Comparison of ENCODE assay signal across 20 mouse cellular contexts in genomic region chr8:117355111-117355831, GRCm38 (mm10).
DNase-seq lines count a peak whose midpoint lies in the region; ATAC-seq and TF ChIP-seq lines count a peak whose summit lies in the region.
"Had no signal": no experiment of that assay in that cellular context is flagged by ENCODE, and none has a peak within 500 bp of the region (broad histone marks: within the 10 kb centered on the region; RNA-seq: fewer than 3 reads in every experiment).

No protein-coding gene starts in this region.

- no peak for ATAC-seq in hindbrain, embryonic 13.5 days (ENCODE audit: low FRiP score)
- no peak for ATAC-seq in hindbrain, embryonic 14.5 days (ENCODE audit: low FRiP score)
- no peak for ATAC-seq in hindbrain, postnatal 0 days
- ATAC-seq: forebrain, embryonic 16.5 days; lung, postnatal 0 days had no signal

- no peak for TF ChIP-seq POLR2A in liver, adult 2 months (IDR thresholded peaks at IDR 0.05; ENCODE audit: extremely low read depth, insufficient read depth, low read length)

- no peaks in the 10 kb centered on the region for H3K36me3 ChIP-seq in hindbrain, embryonic 13.5 days
- no peaks in the 10 kb centered on the region for H3K36me3 ChIP-seq in hindbrain, embryonic 14.5 days (replicated peaks; ENCODE audit: control insufficient read depth, insufficient read depth)
- H3K36me3 ChIP-seq in liver, adult 2 months (ENCODE audit: control insufficient read depth, insufficient read depth, low read length) = no peaks in the 10 kb centered on the region
- no peaks in the 10 kb centered on the region for H3K36me3 ChIP-seq in hindbrain, postnatal 0 days (ENCODE audit: insufficient read depth, low read length)
- H3K36me3 ChIP-seq: heart, embryonic 12.5 days had no signal

- no peak for DNase-seq in hindbrain, embryonic 14.5 days (ENCODE audit: low spot score)
- peak; percentile 96 for DNase-seq in liver, adult 2 months (ENCODE audit: extremely low read depth, low read depth, low spot score)
- DNase-seq in liver = no peak
- peak; percentile 68 for DNase-seq in brain, adult 2 months (ENCODE audit: low read depth, low spot score)
- DNase-seq in hindbrain, postnatal 0 days (ENCODE audit: low spot score) = peak; percentile 58
- DNase-seq in heart, adult 18-20 months = no peak
- DNase-seq in embryo, embryonic 11 days = no peak
- DNase-seq: cerebellum, adult 8-10 months; gastrocnemius, adult 2 months; kidney, postnatal 25 days; right cerebral cortex, adult 18-20 months; thymus, postnatal 14 days had no signal

- WGBS in hindbrain, embryonic 13.5 days = 70% methylated on average over 12 of the region's 12 CpGs
- WGBS in hindbrain, embryonic 14.5 days = 74% methylated on average over 12 of the region's 12 CpGs
- WGBS in liver, adult 2 months = 24% methylated on average over 12 of the region's 12 CpGs
- 62% methylated on average over 12 of the region's 12 CpGs for WGBS in hindbrain, postnatal 0 days

- peaks cover 64% of the 10 kb centered on the region for H3K79me2 ChIP-seq in liver, adult 2 months (ENCODE audit: control insufficient read depth, insufficient read depth, low read length)

- no peak overlapping the region for H3K4me3 ChIP-seq in hindbrain, embryonic 13.5 days
- H3K4me3 ChIP-seq in hindbrain, embryonic 14.5 days (replicated peaks; ENCODE audit: low read length) = no peak overlapping the region
- no peak overlapping the region for H3K4me3 ChIP-seq in liver, adult 2 months (ENCODE audit: insufficient read depth, low read depth, low read length)
- H3K4me3 ChIP-seq in hindbrain, postnatal 0 days (ENCODE audit: low read length) = no peak overlapping the region
- H3K4me3 ChIP-seq: embryonic facial prominence, embryonic 10.5 days; gastrocnemius, adult 2 months; heart, embryonic 12.5 days; limb, embryonic 10.5 days; liver, embryonic 15.5 days had no signal

- H3K4me2 ChIP-seq in hindbrain, embryonic 13.5 days = no peak overlapping the region
- H3K4me2 ChIP-seq in hindbrain, embryonic 14.5 days (replicated peaks) = no peak overlapping the region
- H3K4me2 ChIP-seq in hindbrain, postnatal 0 days (ENCODE audit: low read depth, low read length) = no peak overlapping the region
- H3K4me2 ChIP-seq: heart, embryonic 12.5 days; liver, embryonic 15.5 days had no signal

- no peak overlapping the region for H3K9ac ChIP-seq in hindbrain, embryonic 13.5 days
- H3K9ac ChIP-seq in hindbrain, embryonic 14.5 days = no peak overlapping the region
- no peak overlapping the region for H3K9ac ChIP-seq in liver, adult 2 months (ENCODE audit: low read depth, low read length)
- H3K9ac ChIP-seq in hindbrain, postnatal 0 days (replicated peaks; ENCODE audit: low read length) = no peak overlapping the region
- H3K9ac ChIP-seq: heart, embryonic 12.5 days; liver, embryonic 15.5 days had no signal

- 0 out of 2 replicates have a peak overlapping the region, but pooled peaks have one; percentile 23 for H3K27ac ChIP-seq in hindbrain, embryonic 13.5 days
- H3K27ac ChIP-seq in hindbrain, embryonic 14.5 days = no peak overlapping the region
- H3K27ac ChIP-seq in liver, adult 2 months (replicated peaks; ENCODE audit: insufficient read depth, low read depth, low read length) = no peak overlapping the region
- H3K27ac ChIP-seq in hindbrain, postnatal 0 days = no peak overlapping the region
- H3K27ac ChIP-seq: embryonic facial prominence, embryonic 10.5 days; gastrocnemius, adult 2 months; limb, embryonic 10.5 days; liver, embryonic 15.5 days; stomach, postnatal 0 days had no signal

- H3K9me3 ChIP-seq in hindbrain, embryonic 13.5 days = no peaks in the 10 kb centered on the region
- H3K9me3 ChIP-seq in hindbrain, embryonic 14.5 days (ENCODE audit: control insufficient read depth, low read length) = no peaks in the 10 kb centered on the region
- H3K9me3 ChIP-seq in hindbrain, postnatal 0 days (ENCODE audit: low read length) = no peaks in the 10 kb centered on the region
- H3K9me3 ChIP-seq: embryonic facial prominence, embryonic 10.5 days; heart, embryonic 12.5 days; limb, embryonic 10.5 days; liver, embryonic 15.5 days had no signal

- H3K4me1 ChIP-seq in hindbrain, embryonic 13.5 days (replicated peaks) = peaks cover 30% of the 10 kb centered on the region
- H3K4me1 ChIP-seq in hindbrain, embryonic 14.5 days (replicated peaks; ENCODE audit: control insufficient read depth, insufficient read depth, low read length) = peaks cover 8% of the 10 kb centered on the region; the same call in 1 of the 2 replicates
- peaks cover 30% of the 10 kb centered on the region for H3K4me1 ChIP-seq in liver, adult 2 months (ENCODE audit: control insufficient read depth, insufficient read depth, low read length)
- peaks cover 8% of the 10 kb centered on the region; the same call in 1 of the 2 replicates for H3K4me1 ChIP-seq in hindbrain, postnatal 0 days (ENCODE audit: insufficient read depth, low read length)

- no peaks in the 10 kb centered on the region for H3K27me3 ChIP-seq in hindbrain, embryonic 13.5 days
- no peaks in the 10 kb centered on the region for H3K27me3 ChIP-seq in hindbrain, embryonic 14.5 days (ENCODE audit: control insufficient read depth, insufficient read depth, low read length)
- H3K27me3 ChIP-seq in liver, adult 2 months (ENCODE audit: control insufficient read depth, insufficient read depth, low read length) = no peaks in the 10 kb centered on the region
- no peaks in the 10 kb centered on the region for H3K27me3 ChIP-seq in hindbrain, postnatal 0 days (ENCODE audit: insufficient read depth, low read length)
- H3K27me3 ChIP-seq: heart, embryonic 12.5 days; liver, embryonic 15.5 days had no signal

- TF ChIP-seq CTCF in liver, adult 2 months (IDR thresholded peaks at IDR 0.05; ENCODE audit: low read depth, low read length) = no peak
- no peak for TF ChIP-seq CTCF in hindbrain, postnatal 0 days (IDR thresholded peaks at IDR 0.05; ENCODE audit: low read depth)

Comparison
In these comparisons a context has a peak if more than half of its experiments do, and no peak if none do; other contexts are left out.
1. DNase-seq: peak in liver, adult 2 months (single experiment), brain, adult 2 months (single experiment) and hindbrain, postnatal 0 days (single experiment); none in hindbrain, embryonic 14.5 days (single experiment), liver (single experiment), heart, adult 18-20 months (0 of 2) and embryo, embryonic 11 days (single experiment).